Mouse (Mus musculus) MEL (cell line): ENCODE measurements around the gene Rbm33. TPM values are rescaled to one million over a fixed set of nuclear protein-coding genes. Genes with fewer than 3 reads are reported as not detected.

Experiments used
- DNase-seq: peaks from one replicate; pipeline ENCODE4 v3.0.0; 2011; ENCODE audit warnings: low read depth, low spot score
- H3K27ac ChIP-seq: 2 replicates; pipeline ENCODE4 v1.5.1; 2012; ENCODE audit warnings: low read depth, mild to moderate bottlenecking, control low read depth, low read length, moderate library complexity; ENCODE audit not compliant: control insufficient read depth
- H3K27me3 ChIP-seq, 2 experiments: fragments of 150-350 bp in 1 of 2; sonication (generic) in 1 of 2; 2 replicates each; pipeline ENCODE4 v1.6.1; 2012; ENCODE audit warnings: low read length in 2 of 2, mild to moderate bottlenecking in 2 of 2, improper control_type of control experiment in 1 of 2, moderate library complexity in 1 of 2; ENCODE audit not compliant: insufficient read depth in 2 of 2, control insufficient read depth in 1 of 2
- H3K36me3 ChIP-seq, 2 experiments: 2 replicates each; pipeline ENCODE4 v1.6.1; 2012 to 2014; ENCODE audit warnings: low read length in 2 of 2, improper control_type of control experiment in 1 of 2, inconsistent platforms in 1 of 2, mild to moderate bottlenecking in 1 of 2; ENCODE audit not compliant: insufficient read depth in 2 of 2, control insufficient read depth in 1 of 2
- H3K4me1 ChIP-seq, 2 experiments: fragments of 150-350 bp in 1 of 2; sonication (generic) in 1 of 2; 2 replicates each; pipeline ENCODE4 v1.6.1; 2012; ENCODE audit warnings: low read length in 2 of 2, improper control_type of control experiment in 1 of 2, mild to moderate bottlenecking in 1 of 2; ENCODE audit not compliant: insufficient read depth in 2 of 2, control insufficient read depth in 1 of 2
- H3K4me3 ChIP-seq, 2 experiments: fragments of 150-350 bp in 1 of 2; sonication (generic) in 1 of 2; 2 replicates each; pipeline ENCODE4 v1.5.1; 2012; ENCODE audit warnings: low read depth in 2 of 2, low read length in 2 of 2, mild to moderate bottlenecking in 2 of 2, moderate library complexity in 2 of 2, control low read depth in 1 of 2, improper control_type of control experiment in 1 of 2; ENCODE audit not compliant: control insufficient read depth in 1 of 2, insufficient read depth in 1 of 2
- H3K79me2 ChIP-seq: 2 replicates; pipeline ENCODE4 v1.6.1; 2012; ENCODE audit warnings: mild to moderate bottlenecking, low read length, moderate library complexity; ENCODE audit not compliant: control insufficient read depth, poor library complexity, insufficient read depth
- H3K9ac ChIP-seq: 2 replicates; pipeline ENCODE4 v1.6.1; 2012; ENCODE audit warnings: low read depth, mild to moderate bottlenecking, control low read depth, low read length, moderate library complexity; ENCODE audit not compliant: control insufficient read depth, poor library complexity, severe bottlenecking
- H3K9me3 ChIP-seq: fragments of 150-350 bp; sonication (generic); replicated peaks from 2 replicates; pipeline ENCODE4 v1.6.1; 2012; ENCODE audit warnings: mild to moderate bottlenecking, low read length, improper control_type of control experiment, moderate library complexity; ENCODE audit not compliant: insufficient read depth
- CHD1 ChIP-seq: IDR thresholded peaks from 2 replicates; pipeline ENCODE4 v1.6.1; 2012; ENCODE audit warnings: low read depth, mild to moderate bottlenecking, inconsistent platforms, low read length, improper control_type of control experiment
- CTCF ChIP-seq, 3 experiments: IDR thresholded peaks in 2 of 3; conservative IDR thresholded peaks in 1 of 3; 2 replicates each; pipeline ENCODE4 v1.5.1; 2011 to 2012; ENCODE audit warnings: low read length in 3 of 3, low read depth in 2 of 3, mild to moderate bottlenecking in 2 of 3, improper control_type of control experiment in 1 of 3, inconsistent platforms in 1 of 3, mixed read lengths in 1 of 3, moderate library complexity in 1 of 3; ENCODE audit not compliant: control insufficient read depth in 1 of 3, insufficient read depth in 1 of 3, poor library complexity in 1 of 3, severe bottlenecking in 1 of 3
- EP300 ChIP-seq, 2 experiments: IDR thresholded peaks; 2 replicates each; pipeline ENCODE4 v1.6.1; 2011; ENCODE audit warnings: improper control_type of control experiment in 2 of 2, low read length in 2 of 2, low read depth in 1 of 2, mild to moderate bottlenecking in 1 of 2
- HCFC1 ChIP-seq: IDR thresholded peaks from 2 replicates; pipeline ENCODE4 v1.6.1; 2012; ENCODE audit warnings: low read depth, mild to moderate bottlenecking, inconsistent platforms, low read length, improper control_type of control experiment, moderate library complexity
- JUND ChIP-seq: IDR thresholded peaks from 2 replicates; pipeline ENCODE4 v1.6.1; 2011; ENCODE audit warnings: low read depth, mild to moderate bottlenecking, improper control_type of control experiment, low read length
- KAT2A ChIP-seq: conservative IDR thresholded peaks from 2 replicates; pipeline ENCODE4 v1.6.1; 2012; ENCODE audit warnings: low read depth, low read length, improper control_type of control experiment, inconsistent platforms
- MAFK ChIP-seq: IDR thresholded peaks from 2 replicates; pipeline ENCODE4 v1.6.1; 2011; ENCODE audit warnings: low read depth, mild to moderate bottlenecking, low read length, improper control_type of control experiment, borderline replicate concordance
- MAX ChIP-seq: IDR thresholded peaks from 2 replicates; pipeline ENCODE4 v1.6.1; 2011; ENCODE audit warnings: low read length, improper control_type of control experiment
- MAZ ChIP-seq: IDR thresholded peaks from 2 replicates; pipeline ENCODE4 v1.6.1; 2012; ENCODE audit warnings: low read depth, mild to moderate bottlenecking, inconsistent platforms, low read length, improper control_type of control experiment
- MEF2A ChIP-seq: IDR thresholded peaks from 2 replicates; pipeline ENCODE4 v1.6.1; 2014; ENCODE audit warnings: low read depth, mild to moderate bottlenecking, inconsistent platforms, low read length, improper control_type of control experiment; ENCODE audit not compliant: poor library complexity, insufficient replicate concordance, severe bottlenecking; ENCODE audit errors: extremely low read depth
- MXI1 ChIP-seq: IDR thresholded peaks from 2 replicates; pipeline ENCODE4 v1.6.1; 2011; ENCODE audit warnings: mild to moderate bottlenecking, low read depth, low read length, improper control_type of control experiment
- MYC ChIP-seq: IDR thresholded peaks from 2 replicates; pipeline ENCODE4 v1.6.1; 2011; ENCODE audit warnings: low read depth, mild to moderate bottlenecking, low read length, improper control_type of control experiment, moderate library complexity
- NRF1 ChIP-seq: IDR thresholded peaks from 2 replicates; pipeline ENCODE4 v1.6.1; 2014; ENCODE audit warnings: low read depth, mild to moderate bottlenecking, inconsistent platforms, low read length, improper control_type of control experiment, moderate library complexity; ENCODE audit not compliant: poor library complexity, insufficient read depth, severe bottlenecking
- POLR2AphosphoS5 ChIP-seq: IDR thresholded peaks from 2 replicates; pipeline ENCODE4 v1.6.1; 2012; ENCODE audit warnings: low read depth, borderline replicate concordance, mild to moderate bottlenecking, inconsistent platforms, low read length, moderate library complexity, mixed read lengths
- RAD21 ChIP-seq: IDR thresholded peaks from 2 replicates; pipeline ENCODE4 v1.6.1; 2011; ENCODE audit warnings: mild to moderate bottlenecking, low read depth, low read length, improper control_type of control experiment
- TBP ChIP-seq: IDR thresholded peaks from 2 replicates; pipeline ENCODE4 v1.8.0; 2011; ENCODE audit warnings: low read depth, low read length, improper control_type of control experiment
- TCF12 ChIP-seq: IDR thresholded peaks from 2 replicates; pipeline ENCODE4 v1.6.1; 2014; ENCODE audit warnings: low read depth, mild to moderate bottlenecking, inconsistent platforms, low read length, improper control_type of control experiment, moderate library complexity
- UBTF ChIP-seq: IDR thresholded peaks from 2 replicates; pipeline ENCODE4 v1.6.1; 2012; ENCODE audit warnings: low read depth, mild to moderate bottlenecking, inconsistent platforms, low read length, improper control_type of control experiment, moderate library complexity, borderline replicate concordance; ENCODE audit not compliant: insufficient read depth
- USF2 ChIP-seq, 2 experiments: IDR thresholded peaks; 2 replicates each; pipeline ENCODE4 v1.6.1; 2011 to 2012; ENCODE audit warnings: improper control_type of control experiment in 2 of 2, low read length in 2 of 2, borderline replicate concordance in 1 of 2, inconsistent platforms in 1 of 2, low read depth in 1 of 2, mild to moderate bottlenecking in 1 of 2; ENCODE audit not compliant: insufficient read depth in 1 of 2
- ZC3H11A ChIP-seq: IDR thresholded peaks from 2 replicates; pipeline ENCODE4 v1.6.1; 2012; ENCODE audit warnings: low read depth, mild to moderate bottlenecking, inconsistent platforms, low read length, improper control_type of control experiment
- polyA plus RNA-seq, 2 experiments: library from polyadenylated mRNA; stranded (reverse) in 1 of 2; unstranded in 1 of 2; fragments of >175 nt in 1 of 2; fragments of >200 nt in 1 of 2; gene quantifications; 2 replicates each; pipeline versions ENCODE4 v1.2.1 to v1.2.4; 2012; ENCODE audit warnings: low replicate concordance in 2 of 2, low read depth in 1 of 2; ENCODE audit not compliant: insufficient read length in 2 of 2, insufficient read depth in 1 of 2, missing spikeins in 1 of 2
- total RNA-seq: library from RNA; depleted of rRNA; stranded (reverse); fragments of 300-350 nt; gene quantifications from 2 replicates; pipeline ENCODE4 v1.2.3, GENCODE M21; 2012

Rbm33 gene
- total and polyA plus RNA-seq, 3 experiments, result 14.6 to 60.3 TPM; not detected in 1

- no peak overlapping the region for H3K9ac ChIP-seq
- no peaks in the 10 kb centered on the region for H3K9me3 ChIP-seq
- H3K36me3 ChIP-seq, result no peaks in the 10 kb centered on the region
- no peaks in the 10 kb centered on the region for H3K4me1 ChIP-seq
- no peak for DNase-seq
- no peak overlapping the region for H3K27ac ChIP-seq
- H3K27me3 ChIP-seq, result no peaks in the 10 kb centered on the region
- no peak for TF ChIP-seq EP300 (IDR thresholded peaks at IDR 0.05; ENCODE audit: low read depth in 1 of 2, low read length in 2 of 2)
- TF ChIP-seq CTCF (IDR thresholded peaks at IDR 0.05 in 2 of 3, conservative IDR thresholded peaks at IDR 0.05 in 1 of 3; ENCODE audit: control insufficient read depth in 1 of 3, insufficient read depth in 1 of 3, low read depth in 2 of 3, low read length in 3 of 3, poor library complexity in 1 of 3, severe bottlenecking in 1 of 3), result no peak
- no peak for TF ChIP-seq CHD1
- TF ChIP-seq USF2 (IDR thresholded peaks at IDR 0.05; ENCODE audit: borderline replicate concordance in 1 of 2, insufficient read depth in 1 of 2, low read depth in 1 of 2, low read length in 2 of 2), result no peak
- TF ChIP-seq MAX, result no peak
- no peak for TF ChIP-seq MXI1
- H3K79me2 ChIP-seq, result no peaks in the 10 kb centered on the region
- H3K4me3 ChIP-seq, result no peak overlapping the region
Observed at GRCm38 (mm10) chr5:28453086-28453485, 136.2 kb downstream of the Rbm33 start.

GRCm38 (mm10) chr5:28453523-28453922 lies 136.6 kb downstream of the Rbm33 start:
- DNase-seq, result no peak
- no peak overlapping the region for H3K4me3 ChIP-seq

GRCm38 (mm10) chr5:28454546-28454945 lies 137.6 kb downstream of the Rbm33 start:
- no peaks in the 10 kb centered on the region for H3K4me1 ChIP-seq

More at GRCm38 (mm10) chr5:28453523-28453922, 136.6 kb downstream of the Rbm33 start:
- Histone ChIP-seq H3K79me2 (no peaks in the 10 kb centered on the region), H3K9me3 (no peaks in the 10 kb centered on the region), H3K9ac (no peak overlapping the region), H3K27me3 (no peaks in the 10 kb centered on the region), H3K4me1 (no peaks in the 10 kb centered on the region), H3K27ac (no peak overlapping the region), H3K36me3 (no peaks in the 10 kb centered on the region)
- TF ChIP-seq POLR2AphosphoS5, result no peak
- TF ChIP-seq MAFK, result no peak
- TF ChIP-seq NRF1, result no peak
- no peak for TF ChIP-seq USF2 (IDR thresholded peaks at IDR 0.05; ENCODE audit: borderline replicate concordance in 1 of 2, insufficient read depth in 1 of 2, low read depth in 1 of 2, low read length in 2 of 2)

More at GRCm38 (mm10) chr5:28454546-28454945, 137.6 kb downstream of the Rbm33 start:
- Histone ChIP-seq H3K27me3 (no peaks in the 10 kb centered on the region), H3K9ac (no peak overlapping the region), H3K36me3 (no peaks in the 10 kb centered on the region), H3K79me2 (no peaks in the 10 kb centered on the region), H3K27ac (no peak overlapping the region), H3K9me3 (no peaks in the 10 kb centered on the region), H3K4me3 (no peak overlapping the region)
- TF ChIP-seq MAFK, result no peak
- TF ChIP-seq MYC, result no peak
- no peak for TF ChIP-seq KAT2A
- no peak for TF ChIP-seq TCF12
- TF ChIP-seq JUND, result no peak
- TF ChIP-seq TBP, result no peak
- no peak for TF ChIP-seq HCFC1
- TF ChIP-seq MAZ, result no peak
- no peak for TF ChIP-seq UBTF
- no peak for TF ChIP-seq MEF2A
- no peak for TF ChIP-seq ZC3H11A
- TF ChIP-seq RAD21, result no peak
- DNase-seq, result no peak
